8 mouse cellular contexts compared by ENCODE assay signal in genomic region chr19:16132791-16132864, GRCm38 (mm10). TPM values are rescaled to one million over a fixed set of nuclear protein-coding genes. Genes with fewer than 3 reads are reported as not detected.
DNase-seq lines count a peak whose midpoint lies in the region; ATAC-seq and TF ChIP-seq lines count a peak whose summit lies in the region.

Gene Gnaq, plus strand, starts transcription at chr19:16132831.

- DNase-seq in lung, postnatal 4 days, result no peak
- no peak for DNase-seq in heart, postnatal 36 days
- no peak for DNase-seq in limb, embryonic 14.5 days (ENCODE audit: low spot score)
- DNase-seq in urinary bladder, postnatal 10 days (ENCODE audit: low spot score), result no peak
- no peak for DNase-seq in retina, postnatal 1 day

- peaks cover 43% of the 10 kb centered on the region for H3K4me1 ChIP-seq in lung, embryonic 15.5 days
- H3K4me1 ChIP-seq in embryonic fibroblast, embryonic 13.5 days (ENCODE audit: control insufficient read depth, insufficient read depth, low read length), result peaks cover 11% of the 10 kb centered on the region
- peaks cover 15% of the 10 kb centered on the region for H3K4me1 ChIP-seq in limb, embryonic 14.5 days (ENCODE audit: control insufficient read depth, insufficient read depth, low read length)
- peaks cover 11% of the 10 kb centered on the region for H3K4me1 ChIP-seq in stomach, embryonic 15.5 days

- no peak for ATAC-seq in lung, embryonic 15.5 days (ENCODE audit: borderline replicate concordance, extremely low read depth, low FRiP score, low TSS enrichment)
- ATAC-seq in limb, embryonic 14.5 days (ENCODE audit: low FRiP score, low read depth), result no peak
- no peak for ATAC-seq in stomach, embryonic 15.5 days (ENCODE audit: insufficient read depth, low FRiP score, low read depth)

- WGBS in lung, embryonic 15.5 days, result under 1% methylated on average over 14 of the region's 14 CpGs
- 0% methylated on average over 14 of the region's 14 CpGs for WGBS in limb, embryonic 14.5 days
- WGBS in stomach, embryonic 15.5 days, result 0% methylated on average over 7 of the region's 14 CpGs

- intact Hi-C loops in heart, postnatal 36 days (cut with DNase I), result loop anchor here (2.0 kb wide), 2 partner anchors 90 to 198 kb away; no protein-coding TSS in a partner anchor

- H3K36me3 ChIP-seq in lung, embryonic 15.5 days, result no peaks in the 10 kb centered on the region
- H3K36me3 ChIP-seq in limb, embryonic 14.5 days (ENCODE audit: control insufficient read depth, insufficient read depth, low read length), result no peaks in the 10 kb centered on the region
- no peaks in the 10 kb centered on the region for H3K36me3 ChIP-seq in stomach, embryonic 15.5 days

- TF ChIP-seq POLR2A in embryonic fibroblast, embryonic 13.5 days (IDR thresholded peaks at IDR 0.05; ENCODE audit: low read depth, low read length), result no peak
- TF ChIP-seq POLR2A in limb, embryonic 14.5 days (IDR thresholded peaks at IDR 0.05; ENCODE audit: borderline replicate concordance, extremely low read depth, insufficient read depth, insufficient read length), result no peak

- H3K27me3 ChIP-seq in lung, embryonic 15.5 days, result no peaks in the 10 kb centered on the region
- no peaks in the 10 kb centered on the region for H3K27me3 ChIP-seq in limb, embryonic 14.5 days (ENCODE audit: control insufficient read depth, insufficient read depth, low read length)
- H3K27me3 ChIP-seq in stomach, embryonic 15.5 days (replicated peaks), result no peaks in the 10 kb centered on the region

- no peak for TF ChIP-seq CTCF in embryonic fibroblast, embryonic 13.5 days (IDR thresholded peaks at IDR 0.05; ENCODE audit: borderline replicate concordance, insufficient read depth, low read length)

- H3K4me2 ChIP-seq in lung, embryonic 15.5 days, result peak within 1 kb of the TSS; percentile 70
- peak within 1 kb of the TSS; percentile 75 for H3K4me2 ChIP-seq in limb, embryonic 14.5 days (replicated peaks; ENCODE audit: low read depth, low read length, severe bottlenecking)
- peak within 1 kb of the TSS; percentile 67 for H3K4me2 ChIP-seq in stomach, embryonic 15.5 days

- H3K4me3 ChIP-seq in lung, embryonic 15.5 days, result peak within 1 kb of the TSS; percentile 97
- H3K4me3 ChIP-seq in embryonic fibroblast, embryonic 13.5 days (ENCODE audit: insufficient read depth, low read length), result peak within 1 kb of the TSS; percentile 97
- H3K4me3 ChIP-seq in limb, embryonic 14.5 days (replicated peaks; ENCODE audit: low read length), result peak within 1 kb of the TSS; percentile 94
- H3K4me3 ChIP-seq in stomach, embryonic 15.5 days (replicated peaks), result peak within 1 kb of the TSS; percentile 72

- no peaks in the 10 kb centered on the region for H3K9me3 ChIP-seq in lung, embryonic 15.5 days
- no peaks in the 10 kb centered on the region for H3K9me3 ChIP-seq in limb, embryonic 14.5 days (ENCODE audit: control insufficient read depth, low read length)
- H3K9me3 ChIP-seq in stomach, embryonic 15.5 days, result no peaks in the 10 kb centered on the region

- H3K27ac ChIP-seq in lung, embryonic 15.5 days, result peak within 1 kb of the TSS; percentile 96
- peak within 1 kb of the TSS; percentile 85 for H3K27ac ChIP-seq in embryonic fibroblast, embryonic 13.5 days (ENCODE audit: insufficient read depth, low read length)
- peak within 1 kb of the TSS; percentile 93 for H3K27ac ChIP-seq in limb, embryonic 14.5 days (replicated peaks; ENCODE audit: low read depth, low read length)
- H3K27ac ChIP-seq in stomach, embryonic 15.5 days, result peak within 1 kb of the TSS; percentile 97

- peak within 1 kb of the TSS; percentile 99 for H3K9ac ChIP-seq in lung, embryonic 15.5 days
- H3K9ac ChIP-seq in limb, embryonic 14.5 days (ENCODE audit: low read depth, low read length, severe bottlenecking), result peak within 1 kb of the TSS; percentile 94
- peak within 1 kb of the TSS; percentile 80 for H3K9ac ChIP-seq in stomach, embryonic 15.5 days

RNA-seq across cellular contexts. Expression of gene Gnaq, which starts in this region (rescaled TPM):
- polyA plus RNA-seq in lung, embryonic 15.5 days (2015; fragmentation: Nextera tagmentation; extraction: Ambion mirVana), result 30.6 and 34.3 TPM in 2 replicates
- 50.5 and 54.4 TPM in 2 replicates for polyA plus RNA-seq in embryonic fibroblast, embryonic 13.5 days (2011; ENCODE audit: insufficient read length, low read depth, missing spikeins)
- 10 to 100 TPM; 22.5 to 23.0 TPM for total RNA-seq in heart, postnatal 36 days (2021)
- polyA plus RNA-seq in limb, embryonic 14.5 days (2012; rRNA removed), result 22.8 and 23.4 TPM in 2 replicates
- 16.6 and 18.2 TPM in 2 replicates for polyA plus RNA-seq in limb, embryonic 14.5 days (2014; fragmentation: Nextera tagmentation; extraction: Ambion mirVana)
- 35.6 and 36.2 TPM in 2 replicates for polyA plus RNA-seq in stomach, embryonic 15.5 days (2015; fragmentation: Nextera tagmentation; extraction: Ambion mirVana)
